Mouse (Mus musculus): ENCODE data around the gene Rab22a. TPM values are rescaled to one million over a fixed set of nuclear protein-coding genes. Genes with fewer than 3 reads are reported as not detected.
A peak's percentile ranks its signal among the peaks of the same experiment; 100 is the strongest.

The Rab22a gene
- total and polyA plus RNA-seq, 2 experiments from 2014 or later, result 25.2 to 31.4 TPM

DNA sequence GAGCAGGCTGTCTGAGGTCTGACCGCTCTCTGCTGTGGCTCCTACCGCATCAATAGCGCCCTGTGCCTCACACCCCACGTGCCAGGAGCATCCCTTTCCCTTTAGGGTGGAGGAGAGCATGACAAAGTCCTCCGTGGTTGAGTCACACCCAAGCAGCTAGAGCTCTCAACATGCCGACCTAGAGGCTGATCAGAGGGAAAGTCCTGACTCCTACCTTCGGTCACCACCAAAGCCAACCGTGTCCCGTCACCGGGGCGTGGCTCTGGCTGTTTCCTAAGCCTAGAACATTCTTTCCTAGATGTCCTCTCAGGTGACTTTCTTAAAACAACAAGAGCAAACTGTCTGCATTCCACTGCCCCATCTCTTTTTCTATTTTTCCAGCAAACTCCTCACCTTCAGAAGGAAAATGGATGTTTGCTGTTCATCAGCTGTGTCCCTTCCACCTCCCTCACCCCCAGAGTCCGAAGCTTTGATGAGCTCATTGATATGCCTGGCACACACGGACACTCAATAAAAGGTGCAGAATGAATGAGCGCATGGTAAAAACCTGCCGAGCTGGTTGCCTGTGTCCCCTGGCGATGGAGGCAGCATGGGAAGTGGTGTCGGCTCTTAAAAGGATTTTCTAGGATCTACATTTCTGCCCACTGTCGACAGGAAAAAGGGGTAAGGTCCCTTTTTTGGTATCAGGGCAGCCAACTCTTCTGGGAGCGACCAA lies 12.2 kb upstream of the Rab22a start:
- no peak overlapping the region for H3K4me2 ChIP-seq (ENCODE audit: low read depth, low read length)
- no peak for DNase-seq (ENCODE audit: low spot score)
- WGBS, result 90% methylated on average over 19 of the region's 19 CpGs
- H3K4me3 ChIP-seq (ENCODE audit: low read depth, low read length), result no peak overlapping the region
- no peaks in the 10 kb centered on the region for H3K4me1 ChIP-seq (ENCODE audit: control insufficient read depth, insufficient read depth)
- no peak overlapping the region for H3K27ac ChIP-seq (ENCODE audit: low read depth)
- no peaks in the 10 kb centered on the region for H3K9me3 ChIP-seq (replicated peaks; ENCODE audit: control insufficient read depth, low read length)
- H3K36me3 ChIP-seq (replicated peaks; ENCODE audit: control insufficient read depth, insufficient read depth, low read length), result peaks cover 10% of the 10 kb centered on the region; the same call in 1 of the 2 replicates
- H3K9ac ChIP-seq (replicated peaks; ENCODE audit: low read depth, low read length), result no peak overlapping the region
- ATAC-seq (ENCODE audit: insufficient read depth, low read depth), result no peak
- no peak for TF ChIP-seq CTCF (IDR thresholded peaks at IDR 0.05; ENCODE audit: low read depth)
- no peak for TF ChIP-seq EP300 (IDR thresholded peaks at IDR 0.05; ENCODE audit: low read depth)
- H3K27me3 ChIP-seq (ENCODE audit: control insufficient read depth, insufficient read depth, low read length), result no peaks in the 10 kb centered on the region

DNA sequence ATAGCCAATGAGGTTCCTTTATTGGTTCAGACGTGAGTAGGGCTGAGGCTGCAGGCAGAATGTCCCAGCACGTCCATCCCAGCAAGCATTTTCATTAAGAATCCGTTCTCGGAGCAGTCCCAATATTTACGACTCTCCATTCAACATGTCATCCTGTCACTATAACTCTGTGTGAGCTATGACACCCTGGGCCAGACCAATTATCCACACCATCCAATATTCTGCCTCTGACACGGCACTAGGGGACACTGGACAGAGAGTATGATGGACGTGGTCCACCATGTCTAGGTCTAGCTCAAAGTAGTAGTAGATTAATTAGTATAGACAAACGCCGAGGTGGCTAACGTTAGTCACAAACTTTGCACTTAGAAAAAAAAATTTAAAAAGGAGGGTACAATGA lies 9.8 kb upstream of the Rab22a start:
- TF ChIP-seq CTCF (IDR thresholded peaks at IDR 0.05; ENCODE audit: low read depth) (no peak), EP300 (IDR thresholded peaks at IDR 0.05; ENCODE audit: low read depth) (no peak)
- WGBS, result 85% methylated on average over 10 of the region's 10 CpGs
- no peak for DNase-seq (ENCODE audit: low spot score)

DNA sequence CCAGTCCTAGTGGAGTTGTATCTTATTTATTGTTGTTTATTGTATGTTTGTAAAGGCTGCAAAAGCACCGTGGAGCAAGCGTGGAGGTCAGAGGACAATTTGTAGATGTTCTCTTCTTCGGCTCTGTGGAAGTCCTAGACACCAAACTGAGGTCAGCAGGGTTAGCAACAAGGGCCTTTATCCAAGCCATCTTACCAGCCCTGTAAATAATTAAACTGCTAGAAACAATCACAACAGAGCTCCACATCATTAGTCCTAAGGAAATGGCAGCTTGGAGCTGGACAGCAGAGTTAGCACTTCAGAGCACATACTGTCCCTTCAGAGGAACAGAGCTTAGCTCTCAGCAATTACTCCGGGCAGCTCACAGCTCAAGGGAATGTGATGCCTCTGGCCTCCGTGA lies 6.0 kb upstream of the Rab22a start:
- 84% methylated on average over 5 of the region's 5 CpGs for WGBS
- Histone ChIP-seq H3K36me3 (replicated peaks; ENCODE audit: control insufficient read depth, insufficient read depth, low read length) (0 out of 2 replicates have a peak, but pooled peaks cover 4% of the 10 kb centered on the region), H3K9me3 (replicated peaks; ENCODE audit: control insufficient read depth, low read length) (no peaks in the 10 kb centered on the region), H3K27ac (ENCODE audit: low read depth) (no peak overlapping the region), H3K9ac (replicated peaks; ENCODE audit: low read depth, low read length) (no peak overlapping the region), H3K4me2 (ENCODE audit: low read depth, low read length) (no peak overlapping the region), H3K4me1 (ENCODE audit: control insufficient read depth, insufficient read depth) (peaks cover 12% of the 10 kb centered on the region), H3K27me3 (ENCODE audit: control insufficient read depth, insufficient read depth, low read length) (no peaks in the 10 kb centered on the region), H3K4me3 (ENCODE audit: low read depth, low read length) (no peak overlapping the region)
- ATAC-seq (ENCODE audit: insufficient read depth, low read depth), result no peak
- no peak for DNase-seq (ENCODE audit: low spot score)
- no peak for TF ChIP-seq EP300 (IDR thresholded peaks at IDR 0.05; ENCODE audit: low read depth)

More for the DNA sequence above, 9.8 kb upstream of the Rab22a start:
- no peak overlapping the region for H3K4me2 ChIP-seq (ENCODE audit: low read depth, low read length)
- peaks cover 8% of the 10 kb centered on the region; the same call in 1 of the 2 replicates for H3K36me3 ChIP-seq (replicated peaks; ENCODE audit: control insufficient read depth, insufficient read depth, low read length)
- H3K4me3 ChIP-seq (ENCODE audit: low read depth, low read length), result no peak overlapping the region
- H3K4me1 ChIP-seq (ENCODE audit: control insufficient read depth, insufficient read depth), result no peaks in the 10 kb centered on the region
- no peaks in the 10 kb centered on the region for H3K9me3 ChIP-seq (replicated peaks; ENCODE audit: control insufficient read depth, low read length)
- no peak overlapping the region for H3K9ac ChIP-seq (replicated peaks; ENCODE audit: low read depth, low read length)
- no peak overlapping the region for H3K27ac ChIP-seq (ENCODE audit: low read depth)
- no peak for ATAC-seq (ENCODE audit: insufficient read depth, low read depth)
- no peaks in the 10 kb centered on the region for H3K27me3 ChIP-seq (ENCODE audit: control insufficient read depth, insufficient read depth, low read length)

DNA sequence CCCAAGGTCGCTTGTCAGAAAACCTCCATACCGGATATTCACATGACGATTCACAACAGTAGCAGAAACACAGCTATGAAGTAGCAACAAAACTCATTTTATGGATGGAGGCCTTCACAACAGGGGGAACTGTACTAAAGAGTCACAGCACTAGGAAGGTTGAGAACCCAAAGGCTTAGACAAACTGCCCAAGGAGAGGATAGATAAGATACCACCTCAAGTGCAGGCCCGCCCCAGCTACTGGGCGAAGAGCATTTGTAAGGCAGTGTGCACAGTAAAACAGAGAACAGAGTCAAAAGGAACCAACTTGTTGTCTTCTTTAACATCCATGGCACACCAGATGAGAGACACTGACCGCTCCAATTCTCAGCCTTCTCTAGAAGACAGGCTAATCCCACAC lies 1.8 kb upstream of the Rab22a start:
- Histone ChIP-seq H3K27me3 (ENCODE audit: control insufficient read depth, insufficient read depth, low read length) (no peaks in the 10 kb centered on the region), H3K9ac (replicated peaks; ENCODE audit: low read depth, low read length) (no peak overlapping the region), H3K27ac (ENCODE audit: low read depth) (no peak overlapping the region), H3K9me3 (replicated peaks; ENCODE audit: control insufficient read depth, low read length) (no peaks in the 10 kb centered on the region), H3K4me2 (ENCODE audit: low read depth, low read length) (no peak overlapping the region), H3K36me3 (replicated peaks; ENCODE audit: control insufficient read depth, insufficient read depth, low read length) (peaks cover 17% of the 10 kb centered on the region; the same call in 1 of the 2 replicates), H3K4me1 (ENCODE audit: control insufficient read depth, insufficient read depth) (peaks cover 25% of the 10 kb centered on the region), H3K4me3 (ENCODE audit: low read depth, low read length) (no peak overlapping the region)
- ATAC-seq (ENCODE audit: insufficient read depth, low read depth), result no peak
- WGBS, result 71% methylated on average over 6 of the region's 6 CpGs
- DNase-seq (ENCODE audit: low spot score), result no peak
- no peak for TF ChIP-seq CTCF (IDR thresholded peaks at IDR 0.05; ENCODE audit: low read depth)

DNA sequence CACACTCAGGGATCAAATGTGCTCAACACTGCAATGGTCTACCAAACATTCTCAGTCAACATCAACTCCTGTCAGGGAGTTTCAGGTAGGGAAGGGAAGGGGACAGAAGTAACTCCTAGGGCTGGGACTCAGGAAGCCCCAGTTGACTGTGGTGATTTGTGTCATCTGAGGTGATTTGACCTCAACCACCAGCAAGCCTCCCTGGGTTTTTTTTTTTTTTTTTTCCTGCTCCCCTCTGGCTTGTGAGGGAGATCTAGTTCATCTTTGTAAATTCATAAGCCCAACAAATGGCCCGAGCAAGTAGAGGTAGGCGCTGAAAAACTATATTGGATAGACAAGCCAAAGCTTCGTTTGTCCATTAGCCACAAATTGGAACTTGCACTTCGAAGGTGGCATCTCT lies 1.0 kb upstream of the Rab22a start:
- peak overlapping the region; percentile 85 for H3K4me3 ChIP-seq (ENCODE audit: low read depth, low read length)
- H3K4me1 ChIP-seq (ENCODE audit: control insufficient read depth, insufficient read depth), result peaks cover 25% of the 10 kb centered on the region
- no peaks in the 10 kb centered on the region for H3K27me3 ChIP-seq (ENCODE audit: control insufficient read depth, insufficient read depth, low read length)
- H3K9ac ChIP-seq (replicated peaks; ENCODE audit: low read depth, low read length), result peak overlapping the region; percentile 64
- DNase-seq (ENCODE audit: low spot score), result no peak
- no peak for TF ChIP-seq EP300 (IDR thresholded peaks at IDR 0.05; ENCODE audit: low read depth)
- no peak for TF ChIP-seq CTCF (IDR thresholded peaks at IDR 0.05; ENCODE audit: low read depth)
- H3K9me3 ChIP-seq (replicated peaks; ENCODE audit: control insufficient read depth, low read length), result no peaks in the 10 kb centered on the region
- 81% methylated on average over 4 of the region's 4 CpGs for WGBS
- peaks cover 25% of the 10 kb centered on the region; the same call in 1 of the 2 replicates for H3K36me3 ChIP-seq (replicated peaks; ENCODE audit: control insufficient read depth, insufficient read depth, low read length)
- peak overlapping the region; percentile 72 for H3K4me2 ChIP-seq (ENCODE audit: low read depth, low read length)
- ATAC-seq (ENCODE audit: insufficient read depth, low read depth), result no peak
- no peak overlapping the region; the same call in 1 of the 2 replicates for H3K27ac ChIP-seq (ENCODE audit: low read depth)

All from heart, postnatal 0 days (tissue).